In genomic region chr19:32271455-32272200, GRCm38 (mm10) we compare ENCODE assay signal across 10 mouse cellular contexts.
DNase-seq lines count a peak whose midpoint lies in the region; ATAC-seq and TF ChIP-seq lines count a peak whose summit lies in the region.
"Had no signal": no experiment of that assay in that cellular context is flagged by ENCODE, and none has a peak within 500 bp of the region (broad histone marks: within the 10 kb centered on the region; RNA-seq: fewer than 3 reads in every experiment).

No protein-coding gene starts in this region.

- H3K27ac ChIP-seq in left cerebral cortex, adult 2 months: 0 out of 2 replicates have a peak overlapping the region, but pooled peaks have one; percentile 8
- H3K27ac ChIP-seq in embryonic facial prominence, embryonic 15.5 days (replicated peaks): peak overlapping the region; percentile 61
- H3K27ac ChIP-seq: forebrain, embryonic 13.5 days; kidney, postnatal 0 days had no signal

- intact Hi-C loops in left cerebral cortex, adult 2 months (cut with DNase I): no loop called here
- intact Hi-C loops in left cerebral cortex, postnatal 36 days (cut with DNase I): no loop called here
- intact Hi-C loops in gastrocnemius, postnatal 14 days (cut with DNase I; ENCODE audit: low total_unique reads): no loop called here

- no peak for DNase-seq in left cerebral cortex, adult 2 months (ENCODE audit: extremely low spot score in 1 of 2, low spot score in 2 of 2)
- DNase-seq in left cerebral cortex, postnatal 36 days (ENCODE audit: low spot score in 2 of 2): no peak
- peak; percentile 57 for DNase-seq in ES-CJ7 (ENCODE audit: low read depth, low spot score)
- DNase-seq in ovary, postnatal 36 days (ENCODE audit: low spot score): no peak
- DNase-seq in cerebellum, adult 8-10 months: no peak
- no peak for DNase-seq in gastrocnemius, postnatal 14 days

- H3K36me3 ChIP-seq in embryonic facial prominence, embryonic 15.5 days: no peaks in the 10 kb centered on the region

- WGBS in embryonic facial prominence, embryonic 15.5 days: 65% methylated on average over 11 of the region's 11 CpGs

- no peak for TF ChIP-seq CTCF in left cerebral cortex, adult 2 months (IDR thresholded peaks at IDR 0.05)

- ATAC-seq in embryonic facial prominence, embryonic 15.5 days (ENCODE audit: insufficient number of reproducible peaks, low FRiP score, low TSS enrichment, low read depth): no peak
- ATAC-seq in megakaryocyte, adult 5-6 weeks (ENCODE audit: poor library complexity, severe bottlenecking): peak; percentile 54
- ATAC-seq: forebrain, embryonic 13.5 days had no signal

- H3K4me3 ChIP-seq in left cerebral cortex, adult 2 months: no peak overlapping the region
- no peak overlapping the region for H3K4me3 ChIP-seq in embryonic facial prominence, embryonic 15.5 days (replicated peaks)
- H3K4me3 ChIP-seq: forebrain, embryonic 13.5 days had no signal

- H3K27me3 ChIP-seq in embryonic facial prominence, embryonic 15.5 days: no peaks in the 10 kb centered on the region
- H3K27me3 ChIP-seq: forebrain, embryonic 13.5 days had no signal

- H3K4me1 ChIP-seq in embryonic facial prominence, embryonic 15.5 days: peaks cover 28% of the 10 kb centered on the region
- H3K4me1 ChIP-seq: forebrain, embryonic 13.5 days had no signal

- H3K9me3 ChIP-seq in embryonic facial prominence, embryonic 15.5 days (replicated peaks): no peaks in the 10 kb centered on the region
- H3K9me3 ChIP-seq: forebrain, embryonic 13.5 days had no signal

- H3K9ac ChIP-seq in embryonic facial prominence, embryonic 15.5 days: no peak overlapping the region
- H3K9ac ChIP-seq: forebrain, embryonic 13.5 days had no signal

- no peak overlapping the region for H3K4me2 ChIP-seq in embryonic facial prominence, embryonic 15.5 days (replicated peaks)
- H3K4me2 ChIP-seq: forebrain, embryonic 13.5 days had no signal
